Mouse (Mus musculus): ENCODE data around the gene Eif4h. TPM values are rescaled to one million over a fixed set of nuclear protein-coding genes. Genes with fewer than 3 reads are reported as not detected.
A peak's percentile ranks its signal among the peaks of the same experiment; 100 is the strongest.

Gene Eif4h
- polyA plus RNA-seq, 1 experiment, result 125 TPM

- DNase-seq (ENCODE audit: low read depth in 1 of 2, low spot score in 2 of 2), result no peak
- no peaks in the 10 kb centered on the region for H3K27me3 ChIP-seq (ENCODE audit: control insufficient read depth, insufficient read depth, low read length)
- peak overlapping the region; percentile 82 for H3K27ac ChIP-seq (ENCODE audit: insufficient read depth, low read length)
- no peak for TF ChIP-seq POLR2A (IDR thresholded peaks at IDR 0.05; ENCODE audit: low read depth, low read length)
- no peak for TF ChIP-seq CTCF (IDR thresholded peaks at IDR 0.05; ENCODE audit: extremely low read depth, insufficient read depth, insufficient read length, insufficient replicate concordance)
- 19% methylated on average over 15 of the region's 15 CpGs for WGBS
- peak overlapping the region; percentile 97 for H3K4me3 ChIP-seq (ENCODE audit: extremely low read depth, insufficient read depth, insufficient read length)
- H3K4me1 ChIP-seq (ENCODE audit: control insufficient read depth, insufficient read depth, insufficient read length), result no peaks in the 10 kb centered on the region; the same call in 1 of the 2 replicates
- no peaks in the 10 kb centered on the region for H3K36me3 ChIP-seq (ENCODE audit: control insufficient read depth, insufficient read depth, low read length)
These were observed 56.0 kb downstream of the Eif4h start for GRCm38 (mm10) chr5:134583006-134583883.

DNA sequence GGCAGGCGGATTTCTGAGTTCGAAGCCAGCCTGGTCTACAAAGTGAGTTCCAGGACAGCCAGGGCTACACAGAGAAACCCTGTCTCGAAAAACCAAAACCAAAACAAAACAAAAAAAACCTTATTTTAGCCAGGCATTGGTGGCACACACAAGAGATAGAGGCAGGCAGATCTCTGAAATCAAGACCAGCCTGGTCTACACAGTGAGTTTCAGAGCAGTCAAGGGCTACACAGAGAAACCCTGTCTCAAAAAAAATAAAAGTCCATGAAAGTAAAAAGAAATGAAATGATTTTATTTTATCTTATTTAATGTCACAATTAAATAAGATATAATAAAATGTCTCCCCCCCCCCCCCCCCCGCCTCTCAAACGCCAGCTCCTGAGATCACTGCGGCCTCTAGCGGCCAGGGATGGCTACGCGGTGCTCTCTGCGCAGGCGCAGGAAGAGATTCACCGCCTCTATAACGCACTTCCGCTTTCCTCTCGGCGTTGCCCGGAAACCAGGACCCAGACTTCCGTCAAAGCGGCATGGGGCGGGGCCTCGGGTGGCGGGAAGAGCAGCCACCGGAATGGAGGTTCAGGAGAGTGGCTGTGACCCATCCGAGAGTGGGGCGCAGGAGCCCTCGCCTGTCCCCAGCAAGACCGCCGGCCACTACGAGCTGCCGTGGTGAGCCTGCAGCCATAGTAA, 56.9 kb downstream of the Eif4h start:
- Histone ChIP-seq H3K27ac (ENCODE audit: insufficient read depth, low read length) (peak overlapping the region; percentile 76), H3K27me3 (ENCODE audit: control insufficient read depth, insufficient read depth, low read length) (no peaks in the 10 kb centered on the region), H3K36me3 (ENCODE audit: control insufficient read depth, insufficient read depth, low read length) (no peaks in the 10 kb centered on the region), H3K4me3 (ENCODE audit: extremely low read depth, insufficient read depth, insufficient read length) (peak overlapping the region; percentile 97), H3K4me1 (ENCODE audit: control insufficient read depth, insufficient read depth, insufficient read length) (no peaks in the 10 kb centered on the region; the same call in 1 of the 2 replicates)
- peak; percentile 79 for TF ChIP-seq CTCF (IDR thresholded peaks at IDR 0.05; ENCODE audit: extremely low read depth, insufficient read depth, insufficient read length, insufficient replicate concordance)
- TF ChIP-seq POLR2A (IDR thresholded peaks at IDR 0.05; ENCODE audit: low read depth, low read length), result peak; percentile 59
- WGBS, result 8% methylated on average over 26 of the region's 30 CpGs
- peak; percentile 93 to 97 for DNase-seq (ENCODE audit: low read depth in 1 of 2, low spot score in 2 of 2)

GRCm38 (mm10) chr5:134581146-134581545, 58.1 kb downstream of the Eif4h start, which contains the start of gene Rfc2:
TSS of gene Rfc2 (plus strand) at chr5:134581366.
- no peak within 1 kb of the TSS for H3K27ac ChIP-seq (ENCODE audit: insufficient read depth, low read length)
- TF ChIP-seq POLR2A (IDR thresholded peaks at IDR 0.05; ENCODE audit: low read depth, low read length) (no peak), CTCF (IDR thresholded peaks at IDR 0.05; ENCODE audit: extremely low read depth, insufficient read depth, insufficient read length, insufficient replicate concordance) (no peak)

DNA sequence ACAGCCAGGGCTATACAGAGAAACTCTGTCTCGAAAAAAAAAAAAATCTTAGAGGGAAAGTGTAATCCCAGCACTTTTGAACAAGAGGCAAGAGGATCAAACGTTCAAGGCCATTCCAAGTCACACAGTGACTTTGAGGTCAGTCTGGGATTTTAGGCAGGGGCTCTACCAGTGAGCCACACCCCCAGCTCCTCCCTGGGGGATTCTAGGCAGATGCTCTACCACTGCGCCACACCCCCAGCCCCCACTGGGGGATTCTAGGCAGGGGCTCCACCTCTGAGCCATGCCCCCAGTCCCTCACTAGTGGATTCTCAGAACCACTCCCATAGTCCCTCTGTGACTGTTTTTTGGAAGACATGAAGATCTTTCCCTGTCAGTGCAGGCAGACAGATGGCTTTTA, 60.2 kb downstream of the Eif4h start:
- no peak for TF ChIP-seq CTCF (IDR thresholded peaks at IDR 0.05; ENCODE audit: extremely low read depth, insufficient read depth, insufficient read length, insufficient replicate concordance)
- no peak for TF ChIP-seq POLR2A (IDR thresholded peaks at IDR 0.05; ENCODE audit: low read depth, low read length)

More at GRCm38 (mm10) chr5:134581146-134581545, 58.1 kb downstream of the Eif4h start, which contains the start of gene Rfc2:
- H3K27me3 ChIP-seq (ENCODE audit: control insufficient read depth, insufficient read depth, low read length), result no peaks in the 10 kb centered on the region
- DNase-seq (ENCODE audit: low read depth in 1 of 2, low spot score in 2 of 2), result no peak
- no peaks in the 10 kb centered on the region; the same call in 1 of the 2 replicates for H3K4me1 ChIP-seq (ENCODE audit: control insufficient read depth, insufficient read depth, insufficient read length)
- 93% methylated on average over 5 of the region's 5 CpGs for WGBS
- no peak within 1 kb of the TSS for H3K4me3 ChIP-seq (ENCODE audit: extremely low read depth, insufficient read depth, insufficient read length)
- H3K36me3 ChIP-seq (ENCODE audit: control insufficient read depth, insufficient read depth, low read length), result no peaks in the 10 kb centered on the region

GRCm38 (mm10) chr5:134577534-134577933, 61.8 kb downstream of the Eif4h start:
- no peaks in the 10 kb centered on the region; the same call in 1 of the 2 replicates for H3K4me1 ChIP-seq (ENCODE audit: control insufficient read depth, insufficient read depth, insufficient read length)
- no peak for TF ChIP-seq CTCF (IDR thresholded peaks at IDR 0.05; ENCODE audit: extremely low read depth, insufficient read depth, insufficient read length, insufficient replicate concordance)
- no peak for TF ChIP-seq POLR2A (IDR thresholded peaks at IDR 0.05; ENCODE audit: low read depth, low read length)
- no peak overlapping the region for H3K27ac ChIP-seq (ENCODE audit: insufficient read depth, low read length)
- H3K4me3 ChIP-seq (ENCODE audit: extremely low read depth, insufficient read depth, insufficient read length), result no peak overlapping the region
- no peak for DNase-seq (ENCODE audit: low read depth in 1 of 2, low spot score in 2 of 2)
- no peaks in the 10 kb centered on the region for H3K27me3 ChIP-seq (ENCODE audit: control insufficient read depth, insufficient read depth, low read length)
- no peaks in the 10 kb centered on the region for H3K36me3 ChIP-seq (ENCODE audit: control insufficient read depth, insufficient read depth, low read length)
- 93% methylated on average over 7 of the region's 7 CpGs for WGBS

More for the DNA sequence above, 60.2 kb downstream of the Eif4h start:
- 76% methylated on average over 3 of the region's 3 CpGs for WGBS
- no peaks in the 10 kb centered on the region for H3K27me3 ChIP-seq (ENCODE audit: control insufficient read depth, insufficient read depth, low read length)
- no peak for DNase-seq (ENCODE audit: low read depth in 1 of 2, low spot score in 2 of 2)
- no peaks in the 10 kb centered on the region; the same call in 1 of the 2 replicates for H3K4me1 ChIP-seq (ENCODE audit: control insufficient read depth, insufficient read depth, insufficient read length)
- H3K36me3 ChIP-seq (ENCODE audit: control insufficient read depth, insufficient read depth, low read length), result no peaks in the 10 kb centered on the region
- no peak overlapping the region for H3K4me3 ChIP-seq (ENCODE audit: extremely low read depth, insufficient read depth, insufficient read length)
- H3K27ac ChIP-seq (ENCODE audit: insufficient read depth, low read length), result no peak overlapping the region

- WGBS, result 87% methylated on average over 14 of the region's 14 CpGs
- Histone ChIP-seq H3K27ac (ENCODE audit: insufficient read depth, low read length) (no peak overlapping the region), H3K36me3 (ENCODE audit: control insufficient read depth, insufficient read depth, low read length) (no peaks in the 10 kb centered on the region), H3K4me1 (ENCODE audit: control insufficient read depth, insufficient read depth, insufficient read length) (no peaks in the 10 kb centered on the region; the same call in 1 of the 2 replicates), H3K27me3 (ENCODE audit: control insufficient read depth, insufficient read depth, low read length) (no peaks in the 10 kb centered on the region), H3K4me3 (ENCODE audit: extremely low read depth, insufficient read depth, insufficient read length) (no peak overlapping the region)
- TF ChIP-seq CTCF (IDR thresholded peaks at IDR 0.05; ENCODE audit: extremely low read depth, insufficient read depth, insufficient read length, insufficient replicate concordance) (no peak), POLR2A (IDR thresholded peaks at IDR 0.05; ENCODE audit: low read depth, low read length) (no peak)
- DNase-seq (ENCODE audit: low read depth in 1 of 2, low spot score in 2 of 2), result no peak
These were observed 62.6 kb downstream of the Eif4h start for GRCm38 (mm10) chr5:134576517-134577220.
